Mouse (Mus musculus): ENCODE results near the gene Capsl.

The Capsl gene

GRCm38 (mm10) chr15:9435534-9436180 lies at the start of gene Capsl:
Gene Capsl (plus strand): TSS chr15:9436028.
- DNase-seq: peak in 1 of 2 experiments; percentile 31

- no peak for DNase-seq
Measured at GRCm38 (mm10) chr15:9409475-9409874, 26.4 kb upstream of the Capsl start.

- no peak for DNase-seq
Measured at GRCm38 (mm10) chr15:9421163-9421562, 14.7 kb upstream of the Capsl start.

GRCm38 (mm10) chr15:9427849-9428248 lies 8.0 kb upstream of the Capsl start:
- DNase-seq: no peak

DNA sequence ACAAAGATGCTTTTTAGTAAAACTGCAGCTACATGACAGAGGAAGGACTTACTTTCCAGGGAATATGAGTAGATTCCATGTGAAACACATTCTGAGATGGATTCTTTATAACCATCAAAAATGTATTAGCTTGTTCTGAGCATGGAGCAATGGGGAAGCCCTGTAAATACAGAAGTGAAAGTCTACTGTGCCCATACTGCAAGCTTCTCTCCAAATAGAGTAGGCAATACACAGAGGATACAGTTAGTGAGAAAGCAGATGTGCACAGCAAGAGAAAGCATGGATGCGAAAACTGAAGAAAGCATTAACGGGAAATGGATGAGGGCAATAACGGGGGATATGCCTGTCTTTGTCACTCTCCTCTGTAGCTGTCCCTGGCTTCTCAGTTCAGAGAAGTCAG lies 6.0 kb upstream of the Capsl start:
- DNase-seq: no peak

DNA sequence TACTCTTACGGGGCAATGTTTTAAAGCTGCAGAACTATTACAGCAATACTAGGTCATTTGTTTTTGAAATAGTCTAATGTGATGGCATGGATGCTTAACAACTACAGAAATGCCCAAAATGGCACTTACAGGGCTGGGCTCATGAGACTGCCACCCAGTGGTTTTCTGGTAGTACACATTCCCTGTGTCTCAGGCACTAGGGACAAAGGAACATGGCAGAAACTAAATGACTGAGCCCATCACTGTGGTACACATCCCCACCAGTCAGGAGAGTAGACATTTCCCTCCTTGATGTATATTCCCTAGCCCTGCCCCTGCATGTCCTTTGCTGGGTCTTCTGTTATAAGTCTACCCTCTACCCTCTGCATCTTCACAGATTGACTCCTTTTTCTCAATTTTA lies 16.2 kb downstream of the Capsl start:
- no peak for DNase-seq

- DNase-seq: no peak
Measured at GRCm38 (mm10) chr15:9452842-9453241, 17.0 kb downstream of the Capsl start.

DNA sequence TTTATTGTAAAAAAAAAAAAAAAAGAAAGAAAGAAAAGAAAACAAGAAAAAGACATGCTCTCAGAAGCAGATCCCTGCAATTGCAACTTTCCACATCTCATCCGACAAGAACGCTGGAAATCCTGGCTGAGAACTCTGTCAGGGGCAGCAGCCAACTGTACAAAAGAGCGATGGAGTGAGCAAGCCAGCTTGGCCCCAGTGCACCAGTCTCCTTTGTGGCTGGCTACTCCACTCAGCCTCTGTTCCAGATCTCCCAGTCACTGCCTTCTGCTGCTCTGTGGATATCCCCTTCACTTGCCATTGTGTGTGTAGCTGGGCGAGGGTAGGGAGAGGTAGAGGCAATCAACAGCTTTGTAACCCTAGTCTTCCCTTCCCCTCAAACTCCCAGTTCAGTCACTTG lies 18.4 kb downstream of the Capsl start:
- no peak for DNase-seq

GRCm38 (mm10) chr15:9455241-9455640 lies 19.4 kb downstream of the Capsl start:
- peak in 1 of 2 experiments; percentile 37 for DNase-seq

DNA sequence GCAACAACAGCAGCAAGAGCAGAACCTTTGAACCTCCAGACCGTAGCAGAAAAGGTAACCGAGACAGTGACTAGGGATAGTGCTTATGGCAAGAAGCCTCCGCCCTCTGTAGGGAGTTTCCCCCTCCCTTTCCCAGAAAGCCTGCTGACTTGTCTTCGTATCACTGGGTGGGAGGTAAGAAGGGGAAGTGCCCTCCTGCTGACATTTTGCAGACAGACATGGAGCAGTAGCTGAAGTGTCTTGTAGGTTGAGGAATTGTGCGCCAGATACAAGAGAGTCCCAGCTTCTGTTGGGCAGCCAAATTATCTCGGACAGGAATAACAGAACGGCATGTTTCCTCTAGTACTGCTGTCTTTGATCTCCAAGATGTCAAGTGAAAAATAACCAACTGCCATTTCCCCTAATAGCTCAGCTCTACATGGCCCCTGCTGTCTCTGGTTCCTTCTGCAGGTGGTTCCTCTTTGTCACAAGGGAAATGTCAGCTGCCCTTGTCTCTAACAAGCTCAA lies 27.7 kb downstream of the Capsl start:
- DNase-seq: peak in 1 of 2 experiments; percentile 14

DNA sequence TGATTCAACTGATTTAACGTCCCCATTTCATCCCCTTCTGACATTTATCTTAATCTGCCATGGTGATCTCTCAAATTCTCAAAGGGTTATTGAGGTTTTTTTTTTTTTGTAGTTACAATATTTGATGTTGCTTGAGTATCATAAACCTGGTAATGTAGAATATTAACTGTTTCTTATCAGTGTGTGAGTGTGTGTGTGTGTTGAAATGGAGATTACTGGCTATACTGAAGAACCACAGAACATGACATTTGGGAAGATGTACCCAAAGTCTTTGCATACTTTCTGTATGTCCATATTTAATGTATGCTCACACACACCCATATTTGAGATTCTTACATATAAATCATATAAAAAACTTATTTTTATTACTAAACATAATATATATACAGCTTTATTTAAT lies 28.2 kb downstream of the Capsl start:
- no peak for DNase-seq

- no peak for DNase-seq
Measured at GRCm38 (mm10) chr15:9471053-9471685, 35.3 kb downstream of the Capsl start.

GRCm38 (mm10) chr15:9472167-9472566 lies 36.3 kb downstream of the Capsl start:
- DNase-seq: no peak

DNA sequence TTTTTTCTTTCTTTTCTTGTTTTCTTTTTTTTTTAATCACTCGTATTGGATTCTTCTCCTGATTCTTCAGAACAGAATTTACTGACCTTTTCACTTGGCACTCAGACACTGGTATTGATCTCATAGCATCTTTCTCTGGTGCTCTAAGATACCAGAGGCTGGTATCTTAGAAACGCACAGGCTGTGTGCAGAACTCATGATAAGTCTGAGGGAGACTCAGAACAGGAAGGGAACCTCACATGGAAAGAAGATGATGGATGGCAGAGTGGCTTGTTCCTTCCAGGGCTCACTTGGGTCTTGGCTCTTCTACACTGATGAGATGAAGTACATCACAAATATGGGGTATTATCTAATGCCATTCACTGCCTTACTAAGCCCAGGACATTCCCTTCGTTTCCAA lies 36.8 kb downstream of the Capsl start:
- DNase-seq: no peak

GRCm38 (mm10) chr15:9473188-9473587 lies 37.4 kb downstream of the Capsl start:
- no peak for DNase-seq

DNA sequence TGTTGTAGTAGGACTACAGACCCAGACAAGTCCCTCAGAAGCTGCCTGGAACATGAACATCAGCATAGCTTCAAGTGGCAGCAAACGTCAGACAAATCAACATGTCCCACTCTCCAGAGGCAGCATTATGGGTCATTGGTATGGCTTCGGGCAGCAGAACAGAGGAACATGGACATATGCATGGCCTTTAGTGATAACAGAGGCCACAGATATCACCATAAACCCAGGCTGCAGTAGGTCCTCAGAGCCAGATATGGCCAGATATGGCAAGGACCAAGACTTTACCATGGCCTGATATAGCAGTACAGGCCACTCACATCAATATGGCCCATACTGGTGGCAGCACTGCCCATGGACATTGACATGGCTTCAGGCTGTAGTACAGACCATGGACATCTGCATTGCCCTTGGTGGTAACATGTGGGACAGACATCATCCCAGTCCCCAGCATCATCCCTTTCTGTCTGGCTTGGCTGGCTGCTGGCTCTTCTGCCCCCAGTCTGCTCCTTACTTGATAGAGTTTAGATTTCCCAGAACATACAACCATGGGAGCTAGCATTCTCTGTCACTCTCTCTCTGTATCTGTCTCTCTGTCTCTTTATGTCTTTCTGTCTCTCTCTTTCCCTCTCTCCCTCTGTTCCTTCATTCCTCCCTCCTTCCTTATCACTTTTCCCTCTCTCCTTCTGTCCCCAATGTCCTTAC lies 53.7 kb downstream of the Capsl start:
- DNase-seq: no peak

DNA sequence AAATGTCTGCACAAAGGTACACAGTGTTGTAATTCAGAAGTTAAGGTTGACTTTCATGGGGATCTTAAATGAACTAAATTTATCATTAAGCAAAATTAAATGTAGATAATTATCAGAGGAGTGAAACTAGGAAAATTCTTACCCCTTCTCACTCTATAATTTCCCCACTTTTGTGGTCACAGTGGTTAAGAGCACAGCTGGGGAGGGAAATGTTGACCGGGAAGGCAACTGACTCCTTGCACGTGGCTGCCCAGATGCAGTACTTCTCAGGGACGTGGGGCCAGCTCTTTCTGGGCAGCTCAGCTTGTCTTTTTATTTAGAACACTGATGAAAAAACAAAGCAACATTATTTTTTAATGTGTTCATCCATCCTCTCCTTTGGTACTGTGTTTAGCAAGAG lies 56.2 kb downstream of the Capsl start:
- DNase-seq: no peak
